Mouse (Mus musculus) liver, embryonic 14.5 days (tissue): ENCODE measurements around the gene Adgrl3.

Source experiments
- CTCF ChIP-seq: IDR thresholded peaks from 2 replicates; pipeline ENCODE4 v1.5.1; 2016; ENCODE audit warnings: antibody characterized with exemption, low read depth, control low read depth
- EP300 ChIP-seq: IDR thresholded peaks from 2 replicates; pipeline ENCODE4 v1.6.1; 2016; ENCODE audit warnings: antibody characterized with exemption, low read depth

DNA sequence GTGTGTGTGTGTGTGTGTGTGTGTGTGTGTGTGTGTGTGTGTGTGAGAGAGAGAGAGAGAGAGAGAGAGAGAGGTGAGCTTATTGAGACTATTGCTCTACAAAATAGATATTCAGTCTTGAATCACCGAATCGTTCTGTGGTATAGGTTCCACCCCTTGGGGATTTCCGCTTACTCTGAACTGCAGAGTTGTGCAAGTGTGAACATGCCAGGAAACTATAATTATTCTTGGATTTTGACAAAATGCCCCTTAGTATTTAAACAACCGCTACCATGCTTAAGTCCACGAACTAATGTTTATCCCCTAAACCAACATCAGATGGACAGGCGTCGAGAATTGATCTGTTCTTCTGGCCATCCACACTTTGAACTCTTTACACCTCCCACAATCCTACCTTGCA, 57.1 kb downstream of the Adgrl3 start:
- no peak for TF ChIP-seq CTCF
- no peak for TF ChIP-seq EP300
